Comparison of ENCODE assay signal across 8 mouse cellular contexts in the genomic region with DNA sequence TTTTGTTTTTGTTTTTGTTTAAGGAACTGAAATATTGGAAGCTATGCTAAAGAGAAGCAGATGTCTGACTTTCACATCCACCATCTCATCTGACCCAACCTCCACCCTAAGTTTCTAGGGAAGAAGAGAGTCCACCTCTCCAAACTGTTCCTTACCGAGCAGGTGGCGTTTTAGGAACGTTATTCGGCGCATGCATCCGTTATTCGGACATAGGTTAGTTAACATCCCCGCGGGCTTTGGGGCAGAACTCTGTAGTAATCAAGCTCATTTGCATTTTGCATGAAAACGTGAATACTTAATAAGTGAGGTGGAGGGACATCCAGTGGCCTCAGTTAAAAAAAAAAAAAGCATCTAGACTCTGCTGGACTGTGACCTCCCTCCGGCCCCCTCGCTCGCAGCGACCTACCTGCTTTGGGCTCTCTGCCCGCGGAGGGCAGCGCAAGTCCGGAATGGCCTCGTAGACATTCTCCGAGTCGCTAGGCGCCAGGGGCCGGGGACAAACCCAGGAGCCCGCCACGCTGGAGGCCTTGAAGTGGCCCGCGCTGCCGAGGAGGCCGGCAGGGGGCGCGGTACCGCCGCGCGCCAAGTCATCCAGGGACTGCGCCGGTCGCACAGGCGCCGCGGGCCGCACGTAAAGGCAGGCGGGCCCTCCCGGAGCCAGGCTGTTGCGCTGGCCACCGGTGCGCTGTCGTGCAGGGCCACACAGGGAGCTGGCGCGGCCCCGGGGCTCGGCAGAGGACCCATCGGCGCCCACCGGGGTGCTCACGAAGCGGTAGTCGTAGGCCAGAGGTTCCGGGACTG. TPM values are rescaled to one million over a fixed set of nuclear protein-coding genes. Genes with fewer than 3 reads are reported as not detected.
A peak's percentile ranks its signal among the peaks of the same experiment; 100 is the strongest.
DNase-seq lines count a peak whose midpoint lies in the region; ATAC-seq and TF ChIP-seq lines count a peak whose summit lies in the region.

No protein-coding gene starts in this region.

- peak; percentile 74 for TF ChIP-seq CTCF in midbrain, postnatal 0 days (IDR thresholded peaks at IDR 0.05)

- no peaks in the 10 kb centered on the region for H3K36me3 ChIP-seq in embryonic facial prominence, embryonic 10.5 days (replicated peaks)
- H3K36me3 ChIP-seq in midbrain, postnatal 0 days (ENCODE audit: insufficient read depth, low read length) = no peaks in the 10 kb centered on the region

- H3K9ac ChIP-seq in midbrain, postnatal 0 days (replicated peaks; ENCODE audit: low read length, poor library complexity, severe bottlenecking) = peak overlapping the region; percentile 36

- peak; percentile 86 for DNase-seq in layer of hippocampus, adult 11-12 months (ENCODE audit: low spot score)
- no peak for DNase-seq in layer of hippocampus, adult 9-10 months (ENCODE audit: low spot score)
- peak; percentile 92 for DNase-seq in embryonic facial prominence, embryonic 10.5 days (ENCODE audit: low spot score)
- peak; percentile 84 for DNase-seq in heart, adult 8-10 months (ENCODE audit: low spot score)
- peak; percentile 82 to 86 for DNase-seq in kidney, adult 8-10 months
- peak; percentile 80 for DNase-seq in liver
- peak; percentile 77 for DNase-seq in midbrain, postnatal 0 days (ENCODE audit: low spot score)
- DNase-seq in spleen, postnatal 14 days (ENCODE audit: low spot score in 2 of 2) = peak; percentile 64 to 76

- no peak; the same call in 1 of the 2 replicates for ATAC-seq in midbrain, postnatal 0 days (ENCODE audit: low FRiP score)

- WGBS in embryonic facial prominence, embryonic 10.5 days = 1% methylated on average over 60 of the region's 60 CpGs
- WGBS in midbrain, postnatal 0 days = 2% methylated on average over 55 of the region's 60 CpGs

- H3K27me3 ChIP-seq in embryonic facial prominence, embryonic 10.5 days (replicated peaks; ENCODE audit: low read depth, poor library complexity, severe bottlenecking) = peaks cover 100% of the 10 kb centered on the region
- peaks cover 37% of the 10 kb centered on the region for H3K27me3 ChIP-seq in midbrain, postnatal 0 days (ENCODE audit: insufficient read depth, low read length)

- H3K4me1 ChIP-seq in embryonic facial prominence, embryonic 10.5 days = peaks cover 84% of the 10 kb centered on the region
- H3K4me1 ChIP-seq in midbrain, postnatal 0 days (ENCODE audit: insufficient read depth, low read length) = peaks cover 12% of the 10 kb centered on the region; the same call in 1 of the 2 replicates

- H3K9me3 ChIP-seq in embryonic facial prominence, embryonic 10.5 days = no peaks in the 10 kb centered on the region
- H3K9me3 ChIP-seq in midbrain, postnatal 0 days (ENCODE audit: low read length) = no peaks in the 10 kb centered on the region

- H3K27ac ChIP-seq in embryonic facial prominence, embryonic 10.5 days (replicated peaks) = peak overlapping the region; percentile 85
- no peak overlapping the region for H3K27ac ChIP-seq in midbrain, postnatal 0 days (ENCODE audit: low read depth, low read length)

- H3K4me3 ChIP-seq in embryonic facial prominence, embryonic 10.5 days = peak overlapping the region; percentile 68
- peak overlapping the region; percentile 42 for H3K4me3 ChIP-seq in midbrain, postnatal 0 days (ENCODE audit: low read depth, low read length)

- H3K4me2 ChIP-seq in midbrain, postnatal 0 days (ENCODE audit: low read depth, low read length, poor library complexity, severe bottlenecking) = peak overlapping the region; percentile 67

RNA-seq across cellular contexts. Expression of gene Arhgap27, which starts 3.5 kb away (rescaled TPM):
- 5.3 and 5.8 TPM in 2 replicates for polyA plus RNA-seq in embryonic facial prominence, embryonic 10.5 days (2016; fragmentation: Nextera tagmentation; extraction: Ambion mirVana)
- total RNA-seq in heart, adult 8-10 months (2022) = 10 to 100 TPM; 11.9 to 20.4 (median 13.3) TPM
- total RNA-seq in midbrain, postnatal 0 days (2014; rRNA removed) = 7.6 and 7.9 TPM in 2 replicates
- polyA plus RNA-seq in midbrain, postnatal 0 days (2015; fragmentation: Nextera tagmentation; extraction: Ambion mirVana) = 4.9 and 6.2 TPM in 2 replicates

RNA-seq across cellular contexts. Expression of gene Plekhm1, which starts 52.4 kb away (rescaled TPM):
- polyA plus RNA-seq in embryonic facial prominence, embryonic 10.5 days (2016; fragmentation: Nextera tagmentation; extraction: Ambion mirVana) = 8.1 and 8.9 TPM in 2 replicates
- 10 to 100 TPM; 11.0 to 12.5 (median 11.6) TPM for total RNA-seq in heart, adult 8-10 months (2022)
- total RNA-seq in midbrain, postnatal 0 days (2014; rRNA removed) = 7.8 and 9.2 TPM in 2 replicates
- 5.8 and 6.0 TPM in 2 replicates for polyA plus RNA-seq in midbrain, postnatal 0 days (2015; fragmentation: Nextera tagmentation; extraction: Ambion mirVana)
